Mouse (Mus musculus): ENCODE results near the gene Tap1. TPM values are rescaled to one million over a fixed set of nuclear protein-coding genes. Genes with fewer than 3 reads are reported as not detected.

Tap1 gene
- polyA plus RNA-seq, 1 experiment = 55.9 TPM

- H3K27ac ChIP-seq (ENCODE audit: control insufficient read depth, insufficient read depth, low read depth, low read length, poor library complexity) = no peak overlapping the region
- 2% methylated on average over 4 of the region's 4 CpGs for WGBS
Measured at GRCm38 (mm10) chr17:34170487-34170876, 16.9 kb upstream of the Tap1 start.

GRCm38 (mm10) chr17:34170877-34171498, 16.4 kb upstream of the Tap1 start:
- Histone ChIP-seq H3K27ac (ENCODE audit: control insufficient read depth, insufficient read depth, low read depth, low read length, poor library complexity) (peak overlapping the region; percentile 30; the same call in 1 of the 2 replicates), H3K4me1 (ENCODE audit: control insufficient read depth, insufficient read depth, low read length) (peaks cover 2% of the 10 kb centered on the region; the same call in 1 of the 2 replicates), H3K4me3 (replicated peaks; ENCODE audit: control insufficient read depth, low read depth, low read length) (peak overlapping the region; percentile 56)
- under 1% methylated on average over 13 of the region's 13 CpGs for WGBS
- TF ChIP-seq CTCF (IDR thresholded peaks at IDR 0.05; ENCODE audit: control insufficient read depth, insufficient read depth, low read length) (peak; percentile 82), POLR2A (IDR thresholded peaks at IDR 0.05; ENCODE audit: borderline replicate concordance, control insufficient read depth, low read depth, low read length) (no peak)

More at GRCm38 (mm10) chr17:34170487-34170876, 16.9 kb upstream of the Tap1 start:
- H3K4me1 ChIP-seq (ENCODE audit: control insufficient read depth, insufficient read depth, low read length) = peaks cover 2% of the 10 kb centered on the region; the same call in 1 of the 2 replicates
- H3K4me3 ChIP-seq (replicated peaks; ENCODE audit: control insufficient read depth, low read depth, low read length) = no peak overlapping the region
- no peak for TF ChIP-seq CTCF (IDR thresholded peaks at IDR 0.05; ENCODE audit: control insufficient read depth, insufficient read depth, low read length)
- TF ChIP-seq POLR2A (IDR thresholded peaks at IDR 0.05; ENCODE audit: borderline replicate concordance, control insufficient read depth, low read depth, low read length) = no peak

GRCm38 (mm10) chr17:34172528-34172927, 14.8 kb upstream of the Tap1 start:
- TF ChIP-seq POLR2A (IDR thresholded peaks at IDR 0.05; ENCODE audit: borderline replicate concordance, control insufficient read depth, low read depth, low read length) = no peak
- 0 out of 2 replicates have a peak, but pooled peaks have one; percentile 24 for TF ChIP-seq CTCF (IDR thresholded peaks at IDR 0.05; ENCODE audit: control insufficient read depth, insufficient read depth, low read length)
- H3K4me1 ChIP-seq (ENCODE audit: control insufficient read depth, insufficient read depth, low read length) = peaks cover 2% of the 10 kb centered on the region; the same call in 1 of the 2 replicates
- H3K27ac ChIP-seq (ENCODE audit: control insufficient read depth, insufficient read depth, low read depth, low read length, poor library complexity) = no peak overlapping the region
- WGBS = 96% methylated on average over 5 of the region's 5 CpGs
- H3K4me3 ChIP-seq (replicated peaks; ENCODE audit: control insufficient read depth, low read depth, low read length) = no peak overlapping the region

GRCm38 (mm10) chr17:34174075-34174474, 13.3 kb upstream of the Tap1 start:
- H3K4me1 ChIP-seq (ENCODE audit: control insufficient read depth, insufficient read depth, low read length) = peaks cover 2% of the 10 kb centered on the region; the same call in 1 of the 2 replicates
- 5% methylated on average over 1 of the region's 1 CpGs for WGBS
- peak overlapping the region; percentile 43; the same call in 1 of the 2 replicates for H3K27ac ChIP-seq (ENCODE audit: control insufficient read depth, insufficient read depth, low read depth, low read length, poor library complexity)
- no peak overlapping the region for H3K4me3 ChIP-seq (replicated peaks; ENCODE audit: control insufficient read depth, low read depth, low read length)
- no peak for TF ChIP-seq POLR2A (IDR thresholded peaks at IDR 0.05; ENCODE audit: borderline replicate concordance, control insufficient read depth, low read depth, low read length)
- no peak for TF ChIP-seq CTCF (IDR thresholded peaks at IDR 0.05; ENCODE audit: control insufficient read depth, insufficient read depth, low read length)

- Histone ChIP-seq H3K4me3 (replicated peaks; ENCODE audit: control insufficient read depth, low read depth, low read length) (no peak overlapping the region), H3K27ac (ENCODE audit: control insufficient read depth, insufficient read depth, low read depth, low read length, poor library complexity) (no peak overlapping the region), H3K4me1 (ENCODE audit: control insufficient read depth, insufficient read depth, low read length) (peaks cover 2% of the 10 kb centered on the region; the same call in 1 of the 2 replicates)
- TF ChIP-seq POLR2A (IDR thresholded peaks at IDR 0.05; ENCODE audit: borderline replicate concordance, control insufficient read depth, low read depth, low read length) (no peak), CTCF (IDR thresholded peaks at IDR 0.05; ENCODE audit: control insufficient read depth, insufficient read depth, low read length) (no peak)
- WGBS = 77% methylated on average over 4 of the region's 4 CpGs
Measured at GRCm38 (mm10) chr17:34177179-34177578, 10.2 kb upstream of the Tap1 start.

- Histone ChIP-seq H3K4me1 (ENCODE audit: control insufficient read depth, insufficient read depth, low read length) (peaks cover 2% of the 10 kb centered on the region; the same call in 1 of the 2 replicates), H3K4me3 (replicated peaks; ENCODE audit: control insufficient read depth, low read depth, low read length) (no peak overlapping the region), H3K27ac (ENCODE audit: control insufficient read depth, insufficient read depth, low read depth, low read length, poor library complexity) (no peak overlapping the region)
- 75% methylated on average over 6 of the region's 6 CpGs for WGBS
- TF ChIP-seq CTCF (IDR thresholded peaks at IDR 0.05; ENCODE audit: control insufficient read depth, insufficient read depth, low read length) (no peak), POLR2A (IDR thresholded peaks at IDR 0.05; ENCODE audit: borderline replicate concordance, control insufficient read depth, low read depth, low read length) (no peak)
Measured at GRCm38 (mm10) chr17:34179019-34179418, 8.3 kb upstream of the Tap1 start.

- Histone ChIP-seq H3K4me3 (replicated peaks; ENCODE audit: control insufficient read depth, low read depth, low read length) (no peak overlapping the region), H3K27ac (ENCODE audit: control insufficient read depth, insufficient read depth, low read depth, low read length, poor library complexity) (no peak overlapping the region), H3K4me1 (ENCODE audit: control insufficient read depth, insufficient read depth, low read length) (no peaks in the 10 kb centered on the region; the same call in 1 of the 2 replicates)
- TF ChIP-seq CTCF (IDR thresholded peaks at IDR 0.05; ENCODE audit: control insufficient read depth, insufficient read depth, low read length) (no peak), POLR2A (IDR thresholded peaks at IDR 0.05; ENCODE audit: borderline replicate concordance, control insufficient read depth, low read depth, low read length) (no peak)
- WGBS = 54% methylated on average over 13 of the region's 13 CpGs
Measured at GRCm38 (mm10) chr17:34179913-34180859, 7.2 kb upstream of the Tap1 start.
